Mouse (Mus musculus): ENCODE data around the gene Pip5k1b.

DNA sequence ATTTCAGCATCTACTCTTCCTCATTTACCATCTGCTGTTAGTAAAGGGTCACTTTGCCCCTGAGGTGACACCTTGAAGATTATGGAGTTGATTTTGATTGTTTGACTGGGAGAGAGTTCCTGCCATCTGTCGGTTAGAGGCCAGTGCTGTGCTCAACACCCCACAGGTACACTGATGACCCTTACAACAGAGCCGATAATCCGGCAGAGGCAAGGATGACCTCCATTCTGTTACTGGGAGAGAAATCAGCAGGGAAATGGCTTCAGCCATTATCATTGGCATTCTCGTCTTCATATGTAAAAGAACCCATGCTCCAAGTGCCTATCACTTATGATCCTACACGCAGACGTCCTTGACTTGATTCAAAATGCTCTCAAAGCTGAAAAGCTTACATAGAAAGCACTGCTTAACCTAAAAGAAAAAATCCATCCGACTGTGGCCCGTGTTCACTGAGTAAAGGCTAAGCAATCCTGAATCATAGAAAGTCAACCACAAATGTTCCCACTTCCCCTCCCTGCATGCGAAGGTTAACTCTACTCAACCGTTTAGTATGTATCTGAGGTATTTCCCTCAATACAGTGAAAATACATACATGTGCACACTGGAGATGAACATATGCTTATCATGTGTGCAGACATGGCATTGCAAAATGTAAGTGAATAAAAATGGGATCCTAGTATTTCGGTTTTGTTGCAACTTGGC is 146.7 kb downstream of the Pip5k1b start:
- TF ChIP-seq CTCF (IDR thresholded peaks at IDR 0.05; ENCODE audit: control insufficient read depth, insufficient read depth, low read length) (no peak), POLR2A (IDR thresholded peaks at IDR 0.05; ENCODE audit: borderline replicate concordance, control insufficient read depth, low read depth, low read length) (no peak)

Measured in bone marrow, adult 2 months (tissue).